Mouse (Mus musculus) cortical plate, adult 2 months (tissue): Measurements from ENCODE around the gene Il17ra.

Source experiments
- CTCF ChIP-seq: fragments of 200-500 bp; IDR thresholded peaks from 2 replicates; pipeline ENCODE4 v1.5.1; 2011; ENCODE audit warnings: mild to moderate bottlenecking, control low read depth, low read length; ENCODE audit not compliant: insufficient read depth; ENCODE audit errors: extremely low read depth
- POLR2A ChIP-seq: fragments of 200-500 bp; IDR thresholded peaks from 2 replicates; pipeline ENCODE4 v1.6.1; 2011; ENCODE audit warnings: mild to moderate bottlenecking, low read length, control low read depth; ENCODE audit not compliant: insufficient read depth; ENCODE audit errors: extremely low read depth

- TF ChIP-seq POLR2A (no peak), CTCF (no peak)
Measured at GRCm38 (mm10) chr6:120453556-120453955, 9.5 kb upstream of the Il17ra start.
